Mouse (Mus musculus) liver, embryonic 14.5 days (tissue): ENCODE data around the gene Gm5105. TPM values are rescaled to one million over a fixed set of nuclear protein-coding genes. Genes with fewer than 3 reads are reported as not detected.

Source experiments
- ATAC-seq: fragments of 200-750 bp; cut with Nextera tagmentation; 2 replicates; pipeline ENCODE4 v1.8.0; 2017; ENCODE audit warnings: moderate number of reproducible peaks, mild to moderate bottlenecking, moderate library complexity; ENCODE audit not compliant: insufficient read depth
- DNase-seq, 3 experiments: peaks; one replicate each; pipeline ENCODE4 v3.0.0-alpha.2; 2012 to 2013; ENCODE audit warnings: low read depth in 3 of 3, low spot score in 3 of 3
- H3K27ac ChIP-seq: fragments of 300-500 bp; sonication (generic); 2 replicates; pipeline ENCODE4 v1.5.1; 2014; ENCODE audit warnings: moderate library complexity, mild to moderate bottlenecking, control low read depth, inconsistent platforms
- H3K27me3 ChIP-seq: fragments of 300-500 bp; sonication (generic); 2 replicates; pipeline ENCODE4 v1.6.1; 2014; ENCODE audit warnings: mild to moderate bottlenecking, low read length, moderate library complexity; ENCODE audit not compliant: control insufficient read depth, insufficient read depth
- H3K36me3 ChIP-seq: fragments of 300-500 bp; sonication (generic); replicated peaks from 2 replicates; pipeline ENCODE4 v1.6.1; 2014; ENCODE audit warnings: low read depth; ENCODE audit not compliant: control insufficient read depth, insufficient read depth
- H3K4me1 ChIP-seq, 2 experiments: fragments of 200-500 bp in 1 of 2; fragments of 300-500 bp in 1 of 2; sonication (generic) in 1 of 2; replicated peaks; 2 replicates each; pipeline ENCODE4 v1.6.1; 2012 to 2014; ENCODE audit warnings: antibody characterized with exemption in 1 of 2, inconsistent platforms in 1 of 2, low read length in 1 of 2; ENCODE audit not compliant: control insufficient read depth in 2 of 2, insufficient read depth in 2 of 2
- H3K4me2 ChIP-seq: fragments of 300-500 bp; sonication (generic); 2 replicates; pipeline ENCODE4 v1.6.1; 2014; ENCODE audit warnings: low read depth, mild to moderate bottlenecking, control low read depth, moderate library complexity
- H3K4me3 ChIP-seq, 2 experiments: fragments of 200-500 bp in 1 of 2; fragments of 300-500 bp in 1 of 2; sonication (generic) in 1 of 2; 2 replicates each; pipeline ENCODE4 v1.5.1; 2012 to 2014; ENCODE audit warnings: low read depth in 2 of 2, low read length in 2 of 2, mild to moderate bottlenecking in 2 of 2, control low read depth in 1 of 2, inconsistent platforms in 1 of 2, moderate library complexity in 1 of 2; ENCODE audit not compliant: insufficient read depth in 1 of 2
- H3K9ac ChIP-seq: fragments of 300-500 bp; sonication (generic); replicated peaks from 2 replicates; pipeline ENCODE4 v1.6.1; 2014; ENCODE audit warnings: mild to moderate bottlenecking, control low read depth, moderate library complexity
- H3K9me3 ChIP-seq: fragments of 300-500 bp; sonication (generic); 2 replicates; pipeline ENCODE4 v1.6.1; 2016; ENCODE audit warnings: low read length, mixed read lengths; ENCODE audit not compliant: control insufficient read depth
- CTCF ChIP-seq: IDR thresholded peaks from 2 replicates; pipeline ENCODE4 v1.5.1; 2016; ENCODE audit warnings: antibody characterized with exemption, low read depth, control low read depth
- EP300 ChIP-seq: IDR thresholded peaks from 2 replicates; pipeline ENCODE4 v1.6.1; 2016; ENCODE audit warnings: antibody characterized with exemption, low read depth
- WGBS: fragments of 180-500 bp; shearing (Covaris S2); extraction: QIAGEN DNeasy Blood & Tissue Kit; methylation state at CpG from one replicate; pipeline ENCODE4 v1.1.7; 2014; ENCODE audit not compliant: insufficient replicate concordance; 5-methylcytosine and 5-hydroxymethylcytosine counted together
- polyA plus RNA-seq, 2 experiments: library from polyadenylated mRNA; depleted of rRNA in 1 of 2; stranded (reverse) in 1 of 2; unstranded in 1 of 2; fragments of >200 nt; fragmentation: Nextera tagmentation in 1 of 2; extraction: Ambion mirVana in 1 of 2; gene quantifications; 2 replicates each; pipeline versions ENCODE4 v1.2.1 to v1.2.3; 2012 to 2014

The Gm5105 gene
- polyA plus RNA-seq, 2 experiments, result not detected

GRCm38 (mm10) chr3:138077476-138078340 lies 10.5 kb upstream of the Gm5105 start:
- no peaks in the 10 kb centered on the region for H3K9me3 ChIP-seq
- no peak overlapping the region for H3K4me2 ChIP-seq
- H3K4me3 ChIP-seq, result no peak overlapping the region
- H3K27me3 ChIP-seq, result no peaks in the 10 kb centered on the region
- DNase-seq (no peak), ATAC-seq (no peak)
- H3K4me1 ChIP-seq, result no peaks in the 10 kb centered on the region
- WGBS, result 62% methylated on average over 11 of the region's 11 CpGs
- no peaks in the 10 kb centered on the region for H3K36me3 ChIP-seq
- H3K27ac ChIP-seq, result no peak overlapping the region
- H3K9ac ChIP-seq, result no peak overlapping the region
- TF ChIP-seq EP300 (no peak), CTCF (no peak)

GRCm38 (mm10) chr3:138075209-138075608 lies 8.0 kb upstream of the Gm5105 start:
- H3K36me3 ChIP-seq, result no peaks in the 10 kb centered on the region
- no peak overlapping the region for H3K27ac ChIP-seq
- TF ChIP-seq EP300, result no peak
- TF ChIP-seq CTCF, result no peak
- ATAC-seq, result no peak
- H3K9me3 ChIP-seq, result no peaks in the 10 kb centered on the region
- H3K9ac ChIP-seq, result no peak overlapping the region
- no peak overlapping the region for H3K4me2 ChIP-seq
- WGBS, result 61% methylated on average over 8 of the region's 8 CpGs
- no peak overlapping the region for H3K4me3 ChIP-seq
- H3K4me1 ChIP-seq, result no peaks in the 10 kb centered on the region
- H3K27me3 ChIP-seq, result no peaks in the 10 kb centered on the region
- no peak for DNase-seq

- H3K4me1 ChIP-seq, result no peaks in the 10 kb centered on the region
- no peak overlapping the region for H3K4me2 ChIP-seq
- no peaks in the 10 kb centered on the region for H3K9me3 ChIP-seq
- H3K9ac ChIP-seq, result no peak overlapping the region
- TF ChIP-seq EP300, result no peak
- TF ChIP-seq CTCF, result no peak
- H3K27ac ChIP-seq, result no peak overlapping the region
- no peaks in the 10 kb centered on the region for H3K27me3 ChIP-seq
- WGBS, result 81% methylated on average over 1 of the region's 1 CpGs
- no peaks in the 10 kb centered on the region for H3K36me3 ChIP-seq
- DNase-seq (no peak), ATAC-seq (no peak)
- no peak overlapping the region for H3K4me3 ChIP-seq
Observed at GRCm38 (mm10) chr3:138074214-138074613, 7.0 kb upstream of the Gm5105 start.

GRCm38 (mm10) chr3:138071476-138072073 lies 4.4 kb upstream of the Gm5105 start:
- WGBS, result 71% methylated on average over 10 of the region's 10 CpGs
- Histone ChIP-seq H3K27me3 (no peaks in the 10 kb centered on the region), H3K36me3 (no peaks in the 10 kb centered on the region), H3K4me1 (no peaks in the 10 kb centered on the region), H3K27ac (no peak overlapping the region), H3K4me3 (no peak overlapping the region), H3K9me3 (no peaks in the 10 kb centered on the region), H3K4me2 (no peak overlapping the region), H3K9ac (no peak overlapping the region)
- ATAC-seq (no peak), DNase-seq (no peak)
- TF ChIP-seq EP300 (no peak), CTCF (no peak)

- 20% methylated on average over 1 of the region's 1 CpGs for whole genome bisulfite sequencing
- Histone ChIP-seq H3K9ac (no peak overlapping the region), H3K9me3 (no peaks in the 10 kb centered on the region), H3K27me3 (no peaks in the 10 kb centered on the region), H3K4me1 (no peaks in the 10 kb centered on the region), H3K36me3 (no peaks in the 10 kb centered on the region), H3K4me3 (no peak overlapping the region), H3K4me2 (no peak overlapping the region), H3K27ac (no peak overlapping the region)
- DNase-seq, result no peak
- no peak for ATAC-seq
- no peak for TF ChIP-seq CTCF
Observed at GRCm38 (mm10) chr3:138071004-138071403, 3.8 kb upstream of the Gm5105 start.
